Mouse (Mus musculus): ENCODE data around the gene Shank1. TPM values are rescaled to one million over a fixed set of nuclear protein-coding genes. Genes with fewer than 3 reads are reported as not detected.

Gene Shank1
- total RNA-seq, 2 experiments from 2014 or later = 0.23 TPM; not detected in 1

- ATAC-seq (replicated peaks; ENCODE audit: low FRiP score, poor library complexity, severe bottlenecking) = no peak
These were observed 6.4 kb upstream of the Shank1 start for GRCm38 (mm10) chr7:44303346-44304340.

- ATAC-seq (replicated peaks; ENCODE audit: low FRiP score, poor library complexity, severe bottlenecking) = no peak
These were observed 5.6 kb upstream of the Shank1 start for GRCm38 (mm10) chr7:44304463-44304774.

GRCm38 (mm10) chr7:44304775-44305641 is 5.0 kb upstream of the Shank1 start:
- ATAC-seq (replicated peaks; ENCODE audit: low FRiP score, poor library complexity, severe bottlenecking) = peak; percentile 68

- ATAC-seq (replicated peaks; ENCODE audit: low FRiP score, poor library complexity, severe bottlenecking) = no peak
These were observed 4.4 kb upstream of the Shank1 start for GRCm38 (mm10) chr7:44305686-44306085.

GRCm38 (mm10) chr7:44306516-44307240 is 3.4 kb upstream of the Shank1 start, which contains the start of gene Clec11a:
Gene Clec11a, minus strand, starts transcription at chr7:44306902.
- ATAC-seq (replicated peaks; ENCODE audit: low FRiP score, poor library complexity, severe bottlenecking) = no peak

- ATAC-seq (replicated peaks; ENCODE audit: low FRiP score, poor library complexity, severe bottlenecking) = no peak
These were observed 2.6 kb upstream of the Shank1 start for GRCm38 (mm10) chr7:44307261-44308020.

- ATAC-seq (replicated peaks; ENCODE audit: low FRiP score, poor library complexity, severe bottlenecking) = no peak
These were observed 328 bp downstream of the Shank1 start for GRCm38 (mm10) chr7:44310285-44310877.

- no peak for ATAC-seq (replicated peaks; ENCODE audit: low FRiP score, poor library complexity, severe bottlenecking)
These were observed 1.0 kb downstream of the Shank1 start for GRCm38 (mm10) chr7:44310878-44311712.

GRCm38 (mm10) chr7:44311713-44312304 is 1.8 kb downstream of the Shank1 start:
- ATAC-seq (replicated peaks; ENCODE audit: low FRiP score, poor library complexity, severe bottlenecking) = no peak

GRCm38 (mm10) chr7:44312484-44312883 is 2.4 kb downstream of the Shank1 start:
- ATAC-seq (replicated peaks; ENCODE audit: low FRiP score, poor library complexity, severe bottlenecking) = no peak

- no peak for ATAC-seq (replicated peaks; ENCODE audit: low FRiP score, poor library complexity, severe bottlenecking)
These were observed 7.9 kb downstream of the Shank1 start for GRCm38 (mm10) chr7:44317913-44318312.

GRCm38 (mm10) chr7:44320886-44321285 is 10.8 kb downstream of the Shank1 start:
- ATAC-seq (replicated peaks; ENCODE audit: low FRiP score, poor library complexity, severe bottlenecking) = no peak

- ATAC-seq (replicated peaks; ENCODE audit: low FRiP score, poor library complexity, severe bottlenecking) = no peak
These were observed 12.2 kb downstream of the Shank1 start for GRCm38 (mm10) chr7:44322290-44322689.

GRCm38 (mm10) chr7:44326614-44327013 is 16.6 kb downstream of the Shank1 start:
- ATAC-seq (replicated peaks; ENCODE audit: low FRiP score, poor library complexity, severe bottlenecking) = no peak

- no peak for ATAC-seq (replicated peaks; ENCODE audit: low FRiP score, poor library complexity, severe bottlenecking)
These were observed 22.3 kb downstream of the Shank1 start for GRCm38 (mm10) chr7:44332336-44332735.

GRCm38 (mm10) chr7:44334139-44334538 is 24.1 kb downstream of the Shank1 start:
- no peak for ATAC-seq (replicated peaks; ENCODE audit: low FRiP score, poor library complexity, severe bottlenecking)

- no peak for ATAC-seq (replicated peaks; ENCODE audit: low FRiP score, poor library complexity, severe bottlenecking)
These were observed 25.2 kb downstream of the Shank1 start for GRCm38 (mm10) chr7:44335031-44335878.
